Mouse (Mus musculus) limb, embryonic 11.5 days (tissue): ENCODE measurements around the gene Chrnb2. TPM values are rescaled to one million over a fixed set of nuclear protein-coding genes. Genes with fewer than 3 reads are reported as not detected.
A peak's percentile ranks its signal among the peaks of the same experiment; 100 is the strongest.

Experiments
- ATAC-seq: fragments of 200-750 bp; cut with Nextera tagmentation; 2 replicates; pipeline ENCODE4 v1.8.0; 2017; ENCODE audit warnings: low read depth; ENCODE audit not compliant: insufficient number of reproducible peaks, low FRiP score, low TSS enrichment
- DNase-seq: peaks from one replicate; pipeline ENCODE4 v3.0.0-alpha.2; 2015; ENCODE audit warnings: low spot score
- H3K27ac ChIP-seq: fragments of 300-500 bp; sonication (generic); replicated peaks from 2 replicates; pipeline ENCODE4 v1.5.1; 2014; ENCODE audit warnings: low read depth, mild to moderate bottlenecking, low read length
- H3K27me3 ChIP-seq: fragments of 300-500 bp; sonication (generic); 2 replicates; pipeline ENCODE4 v1.6.1; 2014; ENCODE audit warnings: mild to moderate bottlenecking, low read length, mixed read lengths; ENCODE audit not compliant: control insufficient read depth, insufficient read depth
- H3K36me3 ChIP-seq: fragments of 300-500 bp; sonication (generic); 2 replicates; pipeline ENCODE4 v1.6.1; 2014; ENCODE audit warnings: mild to moderate bottlenecking, low read length, moderate library complexity, mixed read lengths; ENCODE audit not compliant: control insufficient read depth, insufficient read depth
- H3K4me1 ChIP-seq: fragments of 300-500 bp; sonication (generic); 2 replicates; pipeline ENCODE4 v1.6.1; 2014; ENCODE audit warnings: low read length, mixed read lengths; ENCODE audit not compliant: control insufficient read depth, insufficient read depth
- H3K4me2 ChIP-seq: fragments of 300-500 bp; sonication (generic); 2 replicates; pipeline ENCODE4 v1.6.1; 2014; ENCODE audit warnings: low read depth, mild to moderate bottlenecking, moderate library complexity; ENCODE audit not compliant: severe bottlenecking
- H3K4me3 ChIP-seq: fragments of 300-500 bp; sonication (generic); 2 replicates; pipeline ENCODE4 v1.5.1; 2014; ENCODE audit warnings: low read depth, low read length
- H3K9ac ChIP-seq: fragments of 300-500 bp; sonication (generic); 2 replicates; pipeline ENCODE4 v1.6.1; 2014; ENCODE audit warnings: mild to moderate bottlenecking, low read length
- H3K9me3 ChIP-seq: fragments of 300-500 bp; sonication (generic); 2 replicates; pipeline ENCODE4 v1.6.1; 2016; ENCODE audit warnings: low read length; ENCODE audit not compliant: control insufficient read depth
- WGBS: fragments of 180-500 bp; shearing (Covaris S2); extraction: QIAGEN DNeasy Blood & Tissue Kit; methylation state at CpG from one replicate; pipeline ENCODE4 v1.1.7; 2014; 5-methylcytosine and 5-hydroxymethylcytosine counted together
- polyA plus RNA-seq: library from polyadenylated mRNA; unstranded; fragments of >200 nt; fragmentation: Nextera tagmentation; extraction: Ambion mirVana; gene quantifications from 2 replicates; pipeline ENCODE4 v1.2.1, GENCODE M21; 2014

The Chrnb2 gene
- polyA plus RNA-seq, 1 experiment from 2014 or later = 0.23 TPM

GRCm38 (mm10) chr3:89738509-89738908 is 25.9 kb downstream of the Chrnb2 start:
- ATAC-seq (no peak), DNase-seq (no peak)
- Histone ChIP-seq H3K4me3 (no peak overlapping the region), H3K9ac (no peak overlapping the region), H3K9me3 (no peaks in the 10 kb centered on the region), H3K27me3 (no peaks in the 10 kb centered on the region), H3K27ac (no peak overlapping the region), H3K4me2 (no peak overlapping the region), H3K36me3 (peaks cover 17% of the 10 kb centered on the region), H3K4me1 (no peaks in the 10 kb centered on the region)
- 93% methylated on average over 6 of the region's 6 CpGs for WGBS

DNA sequence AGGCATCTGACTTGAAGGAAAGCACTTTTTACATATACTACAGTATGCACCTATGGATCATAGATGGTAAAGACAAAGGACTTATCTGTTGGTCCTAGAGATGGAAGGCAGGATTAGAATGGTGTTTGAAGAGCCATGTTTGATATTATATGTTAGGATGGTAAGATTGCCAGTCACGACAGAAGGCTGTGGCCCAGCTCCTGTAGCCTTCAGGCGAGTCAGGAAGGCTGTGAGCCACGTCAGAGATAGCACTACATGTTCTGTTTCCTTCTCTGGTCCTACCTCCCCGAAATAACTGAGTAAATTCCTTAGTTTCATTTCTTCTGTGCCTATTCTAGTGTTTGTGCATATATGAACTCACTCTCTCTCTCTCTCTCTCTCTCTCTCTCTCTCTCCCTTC is 32.3 kb downstream of the Chrnb2 start:
- Histone ChIP-seq H3K9ac (no peak overlapping the region), H3K36me3 (no peaks in the 10 kb centered on the region), H3K27ac (no peak overlapping the region), H3K27me3 (no peaks in the 10 kb centered on the region), H3K4me1 (no peaks in the 10 kb centered on the region), H3K4me2 (no peak overlapping the region), H3K9me3 (no peaks in the 10 kb centered on the region), H3K4me3 (no peak overlapping the region)
- ATAC-seq = no peak
- 86% methylated on average over 4 of the region's 4 CpGs for WGBS
- no peak for DNase-seq

DNA sequence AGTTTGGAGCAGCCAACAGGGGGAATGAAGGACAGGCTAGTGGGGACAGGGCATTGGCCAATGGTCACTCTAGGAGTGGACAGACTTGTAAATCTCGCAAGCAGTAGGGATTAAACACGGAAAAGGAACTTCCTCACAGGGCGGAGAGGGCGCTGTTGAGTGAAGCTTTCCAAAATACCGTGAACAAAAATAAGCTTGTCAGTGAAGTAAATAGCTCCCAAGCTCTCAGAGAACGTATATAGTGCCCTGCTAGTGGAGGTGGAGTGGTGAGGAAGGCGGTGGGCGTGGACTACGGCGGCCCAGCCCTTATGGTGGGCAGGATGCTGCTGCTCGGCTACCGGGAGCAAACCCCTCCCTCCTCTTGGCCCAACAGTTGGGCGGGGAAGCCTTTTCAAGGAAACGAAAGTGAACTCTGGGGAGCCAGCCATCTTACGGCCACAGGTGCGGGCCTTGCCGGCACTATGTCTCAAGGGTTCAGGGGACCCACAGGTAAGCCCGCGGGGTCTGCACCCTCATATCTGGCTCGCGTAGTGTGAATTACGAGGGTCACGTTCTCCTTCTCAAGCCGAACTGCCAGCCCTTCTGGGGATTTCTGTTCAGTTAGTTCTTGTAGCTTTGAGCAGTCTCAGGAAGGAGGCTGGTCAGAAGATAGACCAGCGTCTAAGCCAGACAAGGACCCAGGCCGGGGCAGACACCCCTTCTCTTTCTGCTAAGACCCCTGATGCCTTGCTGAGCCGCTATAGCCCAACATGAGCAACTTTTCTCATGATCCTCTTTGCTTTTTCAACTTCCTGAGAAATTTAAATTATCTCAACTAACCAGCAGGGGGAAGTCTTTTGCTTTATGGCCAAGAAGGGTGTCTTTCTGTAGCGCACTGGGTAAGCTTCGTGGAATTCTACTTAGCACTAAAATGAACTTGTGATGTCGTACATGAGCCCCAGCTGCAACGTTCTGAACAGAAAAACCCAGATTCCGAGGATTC is 33.8 kb downstream of the Chrnb2 start:
- Histone ChIP-seq H3K27me3 (no peaks in the 10 kb centered on the region), H3K4me2 (peak overlapping the region; percentile 57), H3K4me1 (no peaks in the 10 kb centered on the region), H3K27ac (no peak overlapping the region; the same call in 1 of the 2 replicates), H3K36me3 (no peaks in the 10 kb centered on the region), H3K9me3 (no peaks in the 10 kb centered on the region), H3K4me3 (peak overlapping the region; percentile 42), H3K9ac (peak overlapping the region; percentile 35; the same call in 1 of the 2 replicates)
- WGBS = 4% methylated on average over 32 of the region's 32 CpGs
- ATAC-seq = peak; percentile 84
- peak; percentile 77 for DNase-seq

GRCm38 (mm10) chr3:89728848-89729247 is 35.6 kb downstream of the Chrnb2 start:
- Histone ChIP-seq H3K4me2 (no peak overlapping the region), H3K4me3 (no peak overlapping the region), H3K36me3 (no peaks in the 10 kb centered on the region), H3K4me1 (no peaks in the 10 kb centered on the region), H3K9ac (no peak overlapping the region), H3K27ac (no peak overlapping the region), H3K9me3 (no peaks in the 10 kb centered on the region), H3K27me3 (no peaks in the 10 kb centered on the region)
- DNase-seq = no peak
- no peak for ATAC-seq
- WGBS = 75% methylated on average over 2 of the region's 2 CpGs

DNA sequence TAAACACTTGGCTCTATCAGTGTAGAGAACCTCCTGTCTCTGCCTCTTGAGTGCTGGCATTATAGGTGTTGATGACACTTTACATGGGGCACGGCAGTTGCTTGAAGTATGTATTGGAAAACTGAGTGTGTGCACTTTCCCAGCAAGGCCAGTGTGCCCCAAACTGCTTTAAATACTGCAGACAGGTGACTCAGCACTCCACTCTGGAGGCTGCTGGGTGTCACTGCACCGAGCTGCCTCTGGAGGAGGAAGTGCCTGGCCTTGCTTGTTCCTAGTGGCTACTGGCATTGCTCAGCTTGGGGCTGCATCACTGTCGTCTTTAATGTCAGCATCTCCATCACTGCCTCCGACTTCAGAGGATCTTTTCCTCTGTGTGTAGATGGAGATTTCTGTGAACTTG is 37.4 kb downstream of the Chrnb2 start:
- WGBS = 24% methylated on average over 4 of the region's 4 CpGs

DNA sequence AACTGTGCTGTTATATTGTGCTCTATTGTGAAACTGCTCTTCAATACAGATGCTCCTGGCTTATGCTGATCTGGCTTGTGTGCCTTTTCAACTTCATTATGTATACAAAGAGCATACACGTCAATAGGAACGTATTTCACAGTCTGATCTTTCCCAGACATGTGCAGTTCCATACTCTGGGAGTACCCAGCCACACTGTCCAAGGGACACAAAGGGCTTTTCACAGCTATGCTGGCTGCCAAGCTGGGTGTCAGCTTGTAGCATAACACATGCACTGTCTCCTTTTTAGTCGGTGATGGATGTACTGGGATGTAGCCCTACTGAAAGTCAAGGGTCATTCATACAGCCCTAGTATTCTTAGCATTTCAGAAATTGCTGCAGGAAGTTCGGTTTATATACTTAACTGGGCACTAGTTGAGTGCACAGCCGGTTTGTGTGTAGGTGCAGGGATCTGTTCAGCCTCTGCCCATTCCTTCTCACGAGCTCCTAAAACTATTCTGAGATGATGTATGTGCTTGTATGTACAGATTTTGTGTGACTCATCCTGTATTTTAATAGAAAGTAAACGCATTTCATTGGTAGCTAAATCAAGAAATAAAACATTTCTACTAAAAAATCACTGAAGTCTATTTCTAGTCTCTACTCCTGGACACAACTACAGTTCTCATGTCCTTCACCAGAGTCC is 40.9 kb downstream of the Chrnb2 start:
- Histone ChIP-seq H3K9me3 (no peaks in the 10 kb centered on the region), H3K9ac (no peak overlapping the region), H3K4me2 (no peak overlapping the region), H3K27me3 (no peaks in the 10 kb centered on the region), H3K36me3 (no peaks in the 10 kb centered on the region), H3K4me1 (no peaks in the 10 kb centered on the region), H3K27ac (no peak overlapping the region), H3K4me3 (no peak overlapping the region)
- WGBS = 88% methylated on average over 7 of the region's 7 CpGs
- ATAC-seq (no peak), DNase-seq (no peak)

More for the DNA sequence above, 37.4 kb downstream of the Chrnb2 start:
- Histone ChIP-seq H3K27ac (no peak overlapping the region), H3K4me1 (no peaks in the 10 kb centered on the region), H3K4me2 (no peak overlapping the region), H3K36me3 (no peaks in the 10 kb centered on the region), H3K9me3 (no peaks in the 10 kb centered on the region), H3K27me3 (no peaks in the 10 kb centered on the region), H3K4me3 (no peak overlapping the region), H3K9ac (no peak overlapping the region)
- DNase-seq = peak; percentile 55
- ATAC-seq = no peak

- no peak overlapping the region for H3K9ac ChIP-seq
- no peaks in the 10 kb centered on the region for H3K36me3 ChIP-seq
- DNase-seq = no peak
- no peak overlapping the region for H3K27ac ChIP-seq
- no peaks in the 10 kb centered on the region for H3K27me3 ChIP-seq
- no peaks in the 10 kb centered on the region for H3K4me1 ChIP-seq
- no peaks in the 10 kb centered on the region for H3K9me3 ChIP-seq
- no peak for ATAC-seq
- no peak overlapping the region for H3K4me2 ChIP-seq
- no peak overlapping the region for H3K4me3 ChIP-seq
Observed at GRCm38 (mm10) chr3:89722032-89722431, 42.4 kb downstream of the Chrnb2 start.

DNA sequence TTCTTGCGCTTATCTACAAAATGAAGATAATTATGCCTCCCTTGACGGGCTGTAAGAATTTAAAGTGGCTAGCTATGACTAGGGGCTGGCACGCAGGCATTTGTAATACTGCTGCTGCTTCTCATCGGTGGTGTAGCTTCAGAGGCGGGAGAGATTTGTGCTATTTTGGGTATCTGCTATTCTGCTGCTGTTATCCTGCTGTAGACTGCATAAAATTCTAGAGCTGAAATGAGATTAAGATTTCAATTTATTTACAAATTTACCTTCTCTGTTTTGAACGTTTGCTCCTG is 48.5 kb downstream of the Chrnb2 start:
- Histone ChIP-seq H3K4me2 (peak overlapping the region; percentile 77), H3K27me3 (no peaks in the 10 kb centered on the region), H3K36me3 (no peaks in the 10 kb centered on the region), H3K9ac (peak overlapping the region; percentile 88; the same call in 1 of the 2 replicates), H3K27ac (no peak overlapping the region), H3K9me3 (no peaks in the 10 kb centered on the region), H3K4me3 (peak overlapping the region; percentile 90), H3K4me1 (peaks cover 5% of the 10 kb centered on the region; the same call in 1 of the 2 replicates)
- ATAC-seq = no peak
- WGBS = 69% methylated on average over 6 of the region's 6 CpGs
- DNase-seq = no peak
